Mouse (Mus musculus): ENCODE results near the gene Uqcc2. TPM values are rescaled to one million over a fixed set of nuclear protein-coding genes. Genes with fewer than 3 reads are reported as not detected.

Uqcc2 gene
- polyA plus RNA-seq, 1 experiment from 2014 or later: 312 TPM

DNA sequence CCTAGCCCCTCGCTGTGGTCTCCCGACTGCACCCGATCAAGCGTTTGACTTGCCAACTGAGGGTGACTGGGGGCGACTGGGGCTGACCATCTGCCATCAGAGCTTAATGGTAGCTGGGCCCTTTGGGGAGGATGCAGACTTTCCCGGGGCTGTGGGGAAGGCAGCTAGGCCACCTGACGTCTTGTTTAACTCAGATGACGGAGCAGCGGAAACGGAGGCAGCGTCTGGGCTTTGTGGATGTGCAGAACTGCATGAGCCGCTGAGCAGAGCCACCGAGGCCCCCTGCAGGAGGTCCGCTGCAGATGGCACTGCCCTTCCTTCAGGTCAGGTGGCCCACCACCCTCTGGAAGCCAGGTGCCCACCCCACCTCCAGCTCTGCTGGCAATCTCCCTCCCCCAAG lies 12.4 kb downstream of the Uqcc2 start:
- Histone ChIP-seq H3K27me3 (peaks cover 12% of the 10 kb centered on the region), H3K4me1 (peaks cover 23% of the 10 kb centered on the region), H3K9me3 (replicated peaks) (0 out of 2 replicates have a peak, but pooled peaks cover 4% of the 10 kb centered on the region), H3K9ac (peak overlapping the region; percentile 9; the same call in 1 of the 2 replicates), H3K4me3 (no peak overlapping the region), H3K4me2 (replicated peaks) (no peak overlapping the region; the same call in 1 of the 2 replicates), H3K27ac (0 out of 2 replicates have a peak overlapping the region, but pooled peaks have one; percentile 5), H3K36me3 (peaks cover 22% of the 10 kb centered on the region)
- no peak for ATAC-seq (ENCODE audit: low FRiP score)
- 40% methylated on average over 14 of the region's 14 CpGs for WGBS

DNA sequence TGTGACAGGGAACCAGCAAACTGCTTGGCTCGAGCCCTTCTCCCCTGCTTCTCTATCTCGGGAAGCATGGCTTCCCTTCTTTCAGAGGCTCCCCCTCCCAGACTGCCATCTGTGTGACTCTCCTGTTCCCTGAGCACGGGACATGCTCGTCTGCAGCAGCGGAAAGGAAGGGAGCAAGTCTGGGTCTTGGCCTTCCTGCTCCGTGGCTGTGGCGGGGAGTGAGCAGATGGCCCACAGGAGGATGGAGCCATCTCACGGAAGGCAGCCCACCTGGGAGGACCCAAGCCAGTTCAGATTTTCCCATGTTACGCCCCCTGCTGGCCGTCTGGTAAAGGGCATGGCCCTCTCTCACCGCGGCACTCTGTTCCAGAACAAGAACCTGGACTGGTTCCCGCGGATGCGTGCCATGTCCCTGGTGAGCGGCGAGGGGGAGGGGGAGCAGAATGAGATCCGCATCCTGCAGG lies 13.1 kb downstream of the Uqcc2 start:
- H3K9ac ChIP-seq: no peak overlapping the region
- WGBS: 7% methylated on average over 18 of the region's 18 CpGs

DNA sequence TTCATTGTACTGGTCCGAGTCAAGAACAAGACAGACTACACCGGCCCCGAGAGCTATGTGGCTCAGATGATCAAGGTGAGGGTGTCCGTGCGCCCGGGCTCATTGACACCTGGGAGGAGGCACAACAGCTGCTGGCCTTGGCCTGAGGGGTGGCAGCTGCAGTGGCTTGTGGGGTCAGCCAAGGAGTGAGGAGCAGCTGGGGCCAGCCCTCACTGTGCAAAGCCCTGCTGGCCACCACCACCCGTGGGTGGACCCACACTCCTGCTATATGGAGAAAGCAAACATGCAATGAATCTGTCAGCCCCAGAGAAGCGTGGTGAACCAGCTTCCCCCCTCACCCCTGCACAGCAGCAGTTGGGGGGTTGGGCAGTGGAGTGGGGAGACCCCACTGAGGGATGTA lies 13.8 kb downstream of the Uqcc2 start:
- Histone ChIP-seq H3K27ac (no peak overlapping the region), H3K4me2 (replicated peaks) (no peak overlapping the region), H3K4me3 (no peak overlapping the region), H3K36me3 (peaks cover 22% of the 10 kb centered on the region), H3K9me3 (replicated peaks) (0 out of 2 replicates have a peak, but pooled peaks cover 4% of the 10 kb centered on the region), H3K4me1 (peaks cover 19% of the 10 kb centered on the region), H3K9ac (no peak overlapping the region), H3K27me3 (peaks cover 12% of the 10 kb centered on the region)
- ATAC-seq (ENCODE audit: low FRiP score): no peak
- WGBS: 69% methylated on average over 8 of the region's 8 CpGs

More for the DNA sequence above, 13.1 kb downstream of the Uqcc2 start:
- Histone ChIP-seq H3K4me1 (peaks cover 19% of the 10 kb centered on the region), H3K4me3 (no peak overlapping the region), H3K4me2 (replicated peaks) (peak overlapping the region; percentile 24), H3K27ac (no peak overlapping the region), H3K9me3 (replicated peaks) (0 out of 2 replicates have a peak, but pooled peaks cover 4% of the 10 kb centered on the region), H3K36me3 (peaks cover 22% of the 10 kb centered on the region), H3K27me3 (peaks cover 12% of the 10 kb centered on the region)
- peak; percentile 35; the same call in 1 of the 2 replicates for ATAC-seq (ENCODE audit: low FRiP score)

DNA sequence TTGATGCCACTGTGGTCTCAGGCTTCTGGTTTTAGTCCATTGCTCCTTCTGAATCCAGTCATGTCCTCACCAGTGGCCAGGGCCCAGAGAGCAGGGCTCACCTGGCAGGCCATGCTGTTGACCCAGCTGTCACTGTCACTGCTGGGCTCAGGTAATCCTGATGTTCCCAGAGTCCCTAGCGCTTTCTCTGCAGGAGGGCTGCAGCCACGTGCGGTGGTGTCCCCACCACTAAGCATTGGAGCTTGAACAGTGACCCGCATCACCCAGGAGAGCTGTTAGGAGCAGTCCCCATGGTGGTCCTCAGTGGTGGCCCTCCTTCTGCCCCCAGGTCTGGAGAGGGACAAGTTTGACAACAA lies 14.2 kb downstream of the Uqcc2 start:
- Histone ChIP-seq H3K9ac (no peak overlapping the region), H3K36me3 (peaks cover 22% of the 10 kb centered on the region), H3K4me3 (no peak overlapping the region), H3K27ac (no peak overlapping the region), H3K27me3 (peaks cover 12% of the 10 kb centered on the region), H3K4me2 (replicated peaks) (no peak overlapping the region), H3K9me3 (replicated peaks) (0 out of 2 replicates have a peak, but pooled peaks cover 4% of the 10 kb centered on the region), H3K4me1 (peaks cover 19% of the 10 kb centered on the region)
- ATAC-seq (ENCODE audit: low FRiP score): no peak
- 68% methylated on average over 4 of the region's 4 CpGs for WGBS

DNA sequence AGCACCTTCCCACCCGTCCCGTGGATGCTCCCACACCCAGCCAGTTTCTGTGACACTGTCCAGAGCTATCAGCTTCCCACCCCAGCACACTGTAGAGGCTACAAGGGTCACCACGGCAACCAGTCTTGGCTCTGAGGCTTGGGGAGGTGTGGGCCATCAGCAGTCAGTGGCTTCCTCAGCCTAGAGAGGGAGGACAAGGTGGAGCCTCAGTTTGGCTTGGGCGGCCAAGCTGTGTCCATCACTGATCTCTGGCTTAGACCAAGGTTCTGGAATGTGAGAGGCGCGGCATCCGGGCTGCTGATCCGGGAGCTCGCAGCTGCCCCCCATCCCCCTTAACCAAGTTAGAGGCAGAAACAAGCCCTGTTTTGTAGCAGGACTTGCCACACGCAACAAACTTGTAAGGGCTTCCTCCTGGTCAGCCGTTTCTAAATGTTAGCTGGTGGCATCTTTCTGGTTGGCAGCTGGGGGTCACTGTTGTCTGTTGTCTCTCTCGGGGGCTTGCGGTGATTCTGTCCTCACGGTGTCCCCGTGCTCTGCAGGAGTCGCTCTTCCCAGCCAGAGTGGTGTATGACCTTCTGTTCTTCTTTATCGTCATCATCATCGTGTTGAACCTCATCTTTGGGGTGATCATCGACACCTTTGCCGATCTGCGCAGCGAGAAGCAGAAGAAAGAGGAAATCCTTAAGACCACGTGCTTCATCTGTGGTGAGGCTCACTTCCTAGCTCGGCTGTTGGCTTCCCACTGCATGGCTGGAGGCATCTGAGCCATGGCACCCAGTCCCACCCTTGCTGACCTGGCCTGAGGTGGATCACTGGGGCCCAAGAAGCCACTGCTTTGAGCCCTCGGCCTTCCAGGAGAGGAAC lies 14.8 kb downstream of the Uqcc2 start:
- Histone ChIP-seq H3K9me3 (replicated peaks) (0 out of 2 replicates have a peak, but pooled peaks cover 4% of the 10 kb centered on the region), H3K4me2 (replicated peaks) (no peak overlapping the region), H3K36me3 (peaks cover 18% of the 10 kb centered on the region), H3K9ac (no peak overlapping the region), H3K27ac (no peak overlapping the region), H3K4me1 (peaks cover 19% of the 10 kb centered on the region), H3K4me3 (no peak overlapping the region), H3K27me3 (peaks cover 12% of the 10 kb centered on the region)
- WGBS: 86% methylated on average over 25 of the region's 25 CpGs
- no peak for ATAC-seq (ENCODE audit: low FRiP score)

DNA sequence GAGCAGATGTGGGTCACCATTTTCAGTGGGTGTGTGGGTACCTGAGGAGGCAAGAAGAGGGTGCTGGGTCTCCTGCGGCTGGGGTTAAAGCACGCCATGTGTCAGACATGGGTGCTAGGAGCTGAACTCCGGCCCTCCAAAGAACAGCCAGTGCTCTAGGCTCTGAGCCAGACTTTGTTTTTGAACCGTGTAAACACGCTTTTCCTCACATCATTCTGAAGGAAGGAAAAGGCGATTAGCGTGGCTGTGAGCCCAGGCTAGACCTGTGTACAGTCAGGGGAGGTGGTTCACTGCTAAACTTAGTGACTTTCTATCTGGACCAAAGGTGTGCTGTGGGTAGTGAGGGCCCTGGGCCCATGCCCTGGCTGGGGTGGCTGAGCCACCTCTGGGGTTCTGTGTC lies 23.6 kb downstream of the Uqcc2 start:
- no peak overlapping the region for H3K9ac ChIP-seq
- no peak overlapping the region for H3K27ac ChIP-seq
- WGBS: 93% methylated on average over 7 of the region's 7 CpGs
- H3K4me3 ChIP-seq: no peak overlapping the region
- no peaks in the 10 kb centered on the region for H3K36me3 ChIP-seq
- no peak for ATAC-seq (ENCODE audit: low FRiP score)
- no peak overlapping the region for H3K4me2 ChIP-seq (replicated peaks)
- H3K27me3 ChIP-seq: no peaks in the 10 kb centered on the region
- no peaks in the 10 kb centered on the region for H3K9me3 ChIP-seq (replicated peaks)
- H3K4me1 ChIP-seq: no peaks in the 10 kb centered on the region

DNA sequence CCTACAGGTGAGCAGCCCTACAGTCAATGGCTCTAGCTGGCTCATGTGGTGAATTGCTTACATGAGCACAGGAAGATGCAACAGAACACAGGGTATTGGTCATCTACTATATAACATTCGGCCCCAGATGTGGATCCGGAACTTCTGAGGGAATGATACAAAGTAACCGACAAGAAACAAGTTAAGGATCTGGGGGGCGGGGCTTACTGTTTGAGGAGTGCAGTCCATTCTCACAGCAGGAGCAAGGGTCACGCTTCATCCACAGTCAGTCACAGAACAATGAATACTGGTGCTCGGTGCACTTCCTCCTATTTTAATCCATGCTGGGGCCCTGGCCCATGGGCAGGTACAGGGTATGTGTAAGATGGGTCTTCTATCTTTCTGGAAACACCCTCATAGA lies 25.8 kb downstream of the Uqcc2 start:
- WGBS: 69% methylated on average over 6 of the region's 6 CpGs
- H3K36me3 ChIP-seq: no peaks in the 10 kb centered on the region
- H3K27me3 ChIP-seq: no peaks in the 10 kb centered on the region

DNA sequence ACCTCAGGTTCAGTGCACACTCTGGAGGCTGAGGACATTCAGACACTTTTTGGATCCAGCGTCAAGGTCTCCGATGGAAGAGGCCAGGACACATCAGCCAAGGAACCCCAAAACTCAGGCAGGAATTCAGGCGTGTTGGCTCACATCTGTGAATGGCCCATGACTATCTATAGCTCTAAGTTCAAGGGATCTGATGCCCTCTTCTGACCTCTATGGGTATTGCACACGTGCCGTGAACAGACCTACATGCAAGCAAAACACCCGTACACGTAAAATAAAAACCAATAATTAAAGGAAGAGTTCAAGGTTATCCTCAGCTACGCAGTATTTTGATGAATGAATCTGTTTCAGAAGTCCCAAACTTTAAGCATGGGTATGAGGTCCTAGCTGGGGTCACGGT lies 27.0 kb downstream of the Uqcc2 start:
- Histone ChIP-seq H3K27me3 (no peaks in the 10 kb centered on the region), H3K9ac (no peak overlapping the region), H3K4me1 (no peaks in the 10 kb centered on the region), H3K9me3 (replicated peaks) (no peaks in the 10 kb centered on the region), H3K4me2 (replicated peaks) (no peak overlapping the region), H3K4me3 (no peak overlapping the region), H3K27ac (no peak overlapping the region), H3K36me3 (no peaks in the 10 kb centered on the region)
- 86% methylated on average over 9 of the region's 9 CpGs for WGBS
- ATAC-seq (ENCODE audit: low FRiP score): no peak

More for the DNA sequence above, 25.8 kb downstream of the Uqcc2 start:
- H3K4me2 ChIP-seq (replicated peaks): no peak overlapping the region
- ATAC-seq (ENCODE audit: low FRiP score): no peak
- no peak overlapping the region for H3K27ac ChIP-seq
- H3K9me3 ChIP-seq (replicated peaks): no peaks in the 10 kb centered on the region
- H3K9ac ChIP-seq: no peak overlapping the region
- no peaks in the 10 kb centered on the region for H3K4me1 ChIP-seq
- H3K4me3 ChIP-seq: no peak overlapping the region

DNA sequence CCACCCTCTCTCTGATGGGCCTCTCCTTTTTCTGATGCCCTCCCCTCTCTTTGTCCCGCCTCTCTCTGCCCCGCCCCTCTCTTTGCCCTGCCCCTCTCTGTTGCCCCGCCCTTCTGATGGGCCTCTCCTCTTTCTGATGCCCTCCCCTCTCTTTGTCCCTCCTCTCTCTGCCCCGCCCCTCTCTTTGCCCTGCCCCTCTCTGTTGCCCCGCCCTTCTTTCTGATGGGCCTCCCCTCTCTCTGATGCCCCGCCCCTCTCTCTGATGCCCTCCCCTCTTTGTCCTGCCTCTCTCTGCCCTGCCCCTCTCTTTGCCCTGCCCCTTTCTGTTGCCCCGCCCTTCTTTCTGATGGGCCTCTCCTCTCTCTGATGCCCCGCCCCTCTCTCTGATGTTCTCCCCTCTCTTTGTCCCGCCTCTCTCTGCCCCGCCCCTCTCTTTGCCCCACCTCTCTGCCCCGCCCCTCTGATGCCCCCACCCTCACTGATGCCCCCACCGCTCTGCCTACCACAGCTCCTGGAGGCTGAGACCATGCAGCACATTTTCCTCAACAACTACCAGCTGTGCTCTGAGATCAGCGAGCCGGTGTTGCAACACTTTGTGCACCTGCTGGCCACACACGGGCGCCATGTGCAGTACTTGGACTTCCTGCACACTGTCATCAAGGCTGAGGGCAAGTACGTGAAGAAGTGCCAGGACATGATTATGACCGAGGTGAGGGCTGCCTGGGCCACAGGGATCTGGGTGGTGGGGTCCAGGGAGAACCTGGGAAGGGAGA lies 27.8 kb downstream of the Uqcc2 start:
- Histone ChIP-seq H3K9ac (no peak overlapping the region), H3K27ac (no peak overlapping the region), H3K4me1 (no peaks in the 10 kb centered on the region), H3K36me3 (no peaks in the 10 kb centered on the region), H3K27me3 (no peaks in the 10 kb centered on the region), H3K9me3 (replicated peaks) (no peaks in the 10 kb centered on the region), H3K4me3 (no peak overlapping the region), H3K4me2 (replicated peaks) (no peak overlapping the region)
- 69% methylated on average over 12 of the region's 18 CpGs for WGBS
- ATAC-seq (ENCODE audit: low FRiP score): no peak

DNA sequence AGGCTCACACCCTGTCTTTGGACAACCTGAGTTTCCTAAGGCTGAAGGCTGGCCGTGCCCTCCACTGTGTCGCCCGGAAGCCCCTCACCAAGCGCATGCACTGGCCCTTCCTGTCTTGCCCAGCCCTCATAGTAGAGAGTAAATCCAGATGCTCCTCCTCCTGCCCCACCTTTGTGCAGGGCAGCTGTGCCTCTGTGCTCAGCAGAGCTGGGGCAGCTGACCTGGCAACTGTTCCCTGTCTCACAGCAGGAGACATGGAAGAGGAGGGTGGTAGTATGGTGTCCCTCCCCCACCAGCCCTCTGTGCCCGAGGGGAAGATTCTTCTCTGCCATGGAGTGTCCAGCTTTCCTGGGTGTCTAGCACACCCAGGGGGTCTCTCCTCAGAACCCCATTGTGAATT lies 32.0 kb downstream of the Uqcc2 start:
- Histone ChIP-seq H3K9ac (no peak overlapping the region), H3K27ac (no peak overlapping the region), H3K36me3 (no peaks in the 10 kb centered on the region)

DNA sequence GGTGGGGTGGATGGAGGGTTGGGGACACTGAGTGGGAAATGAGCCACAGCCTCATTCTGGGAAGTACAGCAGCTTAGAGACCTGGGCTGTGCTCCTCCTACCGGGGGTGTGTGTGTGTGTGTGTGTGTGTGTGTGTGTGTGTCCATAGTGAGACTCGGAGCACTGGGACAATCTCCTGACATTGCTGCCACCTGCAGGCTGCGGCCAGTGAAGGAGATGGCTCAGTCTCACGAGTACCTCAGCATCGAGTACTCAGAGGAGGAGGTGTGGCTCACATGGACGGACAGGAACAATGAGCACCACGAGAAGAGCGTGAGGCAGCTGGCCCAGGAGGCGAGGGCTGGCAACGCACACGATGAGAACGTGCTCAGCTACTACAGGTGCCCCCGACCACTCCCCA lies 38.0 kb downstream of the Uqcc2 start:
- H3K4me1 ChIP-seq: no peaks in the 10 kb centered on the region
- H3K4me2 ChIP-seq (replicated peaks): no peak overlapping the region
- H3K27me3 ChIP-seq: no peaks in the 10 kb centered on the region
- no peak overlapping the region for H3K4me3 ChIP-seq
- no peak overlapping the region for H3K27ac ChIP-seq
- H3K36me3 ChIP-seq: no peaks in the 10 kb centered on the region
- ATAC-seq (ENCODE audit: low FRiP score): 0 out of 2 replicates have a peak, but pooled peaks have one; percentile 35
- H3K9me3 ChIP-seq (replicated peaks): no peaks in the 10 kb centered on the region
- 36% methylated on average over 13 of the region's 13 CpGs for WGBS
- H3K9ac ChIP-seq: no peak overlapping the region

More for the DNA sequence above, 32.0 kb downstream of the Uqcc2 start:
- Histone ChIP-seq H3K4me2 (replicated peaks) (no peak overlapping the region), H3K9me3 (replicated peaks) (no peaks in the 10 kb centered on the region), H3K4me3 (no peak overlapping the region), H3K27me3 (no peaks in the 10 kb centered on the region), H3K4me1 (no peaks in the 10 kb centered on the region)
- WGBS: 79% methylated on average over 5 of the region's 5 CpGs
- ATAC-seq (ENCODE audit: low FRiP score): no peak

DNA sequence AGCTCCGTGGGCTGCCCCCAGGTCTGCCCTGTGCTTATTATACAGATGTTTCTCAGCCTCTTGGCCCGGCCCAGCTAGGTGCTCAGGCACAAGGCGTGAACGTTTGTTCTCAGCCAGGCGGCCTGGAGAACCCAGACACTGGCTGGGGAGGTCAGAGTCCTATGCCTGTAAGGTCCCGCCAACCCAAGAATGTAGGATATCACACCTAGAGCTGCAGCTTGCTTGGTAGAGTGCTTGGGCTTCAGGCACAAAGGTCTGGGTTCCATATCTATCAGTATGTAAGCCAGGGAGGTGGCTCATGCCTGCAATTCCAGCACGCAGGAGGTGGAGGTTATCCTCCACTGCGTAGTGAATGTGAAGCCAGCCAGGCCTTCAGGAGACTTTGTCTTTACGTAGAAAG lies 43.6 kb downstream of the Uqcc2 start:
- Histone ChIP-seq H3K9ac (no peak overlapping the region), H3K4me3 (no peak overlapping the region), H3K27me3 (no peaks in the 10 kb centered on the region), H3K36me3 (no peaks in the 10 kb centered on the region), H3K4me2 (replicated peaks) (no peak overlapping the region), H3K9me3 (replicated peaks) (no peaks in the 10 kb centered on the region), H3K27ac (no peak overlapping the region), H3K4me1 (no peaks in the 10 kb centered on the region)
- WGBS: 79% methylated on average over 9 of the region's 9 CpGs
- ATAC-seq (ENCODE audit: low FRiP score): no peak

All from hindbrain, embryonic 12.5 days (tissue).